Mouse (Mus musculus): Measurements from ENCODE around the gene Ephx3.

- no peak for TF ChIP-seq POLR2A (IDR thresholded peaks at IDR 0.05; ENCODE audit: insufficient read depth, low read depth, low read length)
- TF ChIP-seq CTCF (IDR thresholded peaks at IDR 0.05; ENCODE audit: insufficient read depth, low read depth, low read length) = no peak
Measured at GRCm38 (mm10) chr17:32172485-32172884, 16.9 kb downstream of the Ephx3 start.
